Mouse (Mus musculus): ENCODE results near the gene Lin7c. TPM values are rescaled to one million over a fixed set of nuclear protein-coding genes. Genes with fewer than 3 reads are reported as not detected.

Gene Lin7c
- total RNA-seq, 2 experiments from 2014 or later = 74.8 to 83.4 TPM

GRCm38 (mm10) chr2:109945532-109945931, 54.9 kb downstream of the Lin7c start:
- no peak for TF ChIP-seq CTCF (IDR thresholded peaks at IDR 0.05)
- H3K27ac ChIP-seq = no peak overlapping the region
- no peak overlapping the region for H3K4me3 ChIP-seq
- DNase-seq (ENCODE audit: extremely low spot score in 1 of 2, low spot score in 2 of 2) = no peak
- intact Hi-C loops (cut with DNase I) = no loop called here

GRCm38 (mm10) chr2:109946426-109946825, 55.8 kb downstream of the Lin7c start:
- H3K27ac ChIP-seq = no peak overlapping the region
- TF ChIP-seq CTCF (IDR thresholded peaks at IDR 0.05) = no peak
- intact Hi-C loops (cut with DNase I) = no loop called here
- no peak for DNase-seq (ENCODE audit: extremely low spot score in 1 of 2, low spot score in 2 of 2)
- no peak overlapping the region for H3K4me3 ChIP-seq

- intact Hi-C loops (cut with DNase I) = no loop called here
- TF ChIP-seq CTCF (IDR thresholded peaks at IDR 0.05) = no peak
- no peak for DNase-seq (ENCODE audit: extremely low spot score in 1 of 2, low spot score in 2 of 2)
- Histone ChIP-seq H3K4me3 (no peak overlapping the region), H3K27ac (no peak overlapping the region)
These were observed 58.9 kb downstream of the Lin7c start for GRCm38 (mm10) chr2:109949519-109949918.

- TF ChIP-seq CTCF (IDR thresholded peaks at IDR 0.05) = no peak
- no peak for DNase-seq (ENCODE audit: extremely low spot score in 1 of 2, low spot score in 2 of 2)
- no peak overlapping the region for H3K27ac ChIP-seq
- H3K4me3 ChIP-seq = no peak overlapping the region
- intact Hi-C loops (cut with DNase I) = no loop called here
These were observed 59.7 kb downstream of the Lin7c start for GRCm38 (mm10) chr2:109950311-109950710.

Other genes with a start within 250 kb of the Lin7c start
- gene Bdnf, start 216.2 kb upstream of the Lin7c start, total RNA-seq (2021) = 10 to 100 TPM; 35.5 to 39.3 TPM
- gene Lgr4, start 26.8 kb downstream of the Lin7c start, total RNA-seq (2021) = 10 to 100 TPM; 25.1 to 25.3 TPM
- gene Ccdc34, start 127.0 kb downstream of the Lin7c start, total RNA-seq (2021) = 10 to 100 TPM; 11.9 to 13.3 TPM

Measured in left cerebral cortex, adult 2 months (tissue).